Mouse (Mus musculus): ENCODE data around the gene Mrgbp.
A peak's percentile ranks its signal among the peaks of the same experiment; 100 is the strongest.

Mrgbp gene

DNA sequence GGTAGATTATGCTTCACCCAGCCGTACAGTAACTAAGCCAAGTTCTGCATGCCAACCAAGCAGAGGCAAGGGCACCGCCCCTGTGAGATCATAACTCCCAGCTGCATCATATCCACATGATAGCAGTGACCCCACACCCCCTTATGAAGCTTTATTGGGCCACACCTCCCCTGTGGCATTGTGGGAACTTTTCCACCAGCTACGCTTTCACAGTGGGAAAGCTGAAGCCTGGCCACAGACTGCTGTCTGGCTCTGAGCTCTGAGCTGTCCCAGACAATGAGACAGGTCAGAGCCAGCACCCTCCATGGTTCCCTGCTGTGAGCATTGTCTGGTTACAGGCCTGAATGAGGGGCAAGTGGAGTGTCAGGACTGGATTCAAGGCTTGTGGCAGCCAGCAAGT lies at the start of gene Mrgbp:
TSS of gene Mrgbp (plus strand) at position 303 of the 400 bp plus-strand sequence.
- no peak for DNase-seq (ENCODE audit: low spot score)

DNA sequence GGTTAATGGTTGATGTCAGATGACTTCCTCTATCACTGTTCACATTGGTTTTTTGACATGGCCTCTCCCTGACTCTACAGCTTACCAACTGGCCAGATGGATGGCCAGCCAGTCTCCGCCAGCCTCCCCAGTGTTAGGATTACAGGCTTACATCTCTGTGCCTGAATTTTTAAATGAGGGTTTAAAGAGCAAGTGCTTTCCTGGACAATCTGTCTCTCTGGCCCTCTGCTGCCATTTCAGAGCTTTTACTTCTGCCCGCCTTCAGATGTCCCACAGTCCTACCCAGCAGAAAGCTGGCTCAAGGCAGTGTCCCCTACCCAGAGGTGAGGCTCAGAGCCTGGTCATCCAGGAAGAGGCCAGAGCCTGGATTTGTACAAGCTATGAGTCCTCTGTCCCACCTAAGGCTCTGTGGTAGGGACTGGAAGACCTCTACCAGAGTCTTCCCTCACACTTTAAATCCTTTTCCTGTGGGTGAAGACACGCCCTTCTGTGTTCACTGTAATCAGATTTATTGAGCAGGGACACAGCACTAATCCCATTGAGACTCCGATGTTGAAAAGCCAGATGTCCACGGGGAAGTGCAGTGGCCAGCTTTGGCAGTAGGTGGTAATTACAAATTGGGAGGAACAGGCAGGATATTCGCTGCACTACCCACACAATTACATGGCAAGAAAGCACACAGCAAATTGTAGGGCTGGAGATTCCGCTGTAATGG lies 49.3 kb upstream of the Mrgbp start:
- no peak for DNase-seq (ENCODE audit: low spot score)

- no peak for DNase-seq (ENCODE audit: low spot score)
These were observed 48.6 kb upstream of the Mrgbp start for GRCm38 (mm10) chr2:180532386-180532995.

DNA sequence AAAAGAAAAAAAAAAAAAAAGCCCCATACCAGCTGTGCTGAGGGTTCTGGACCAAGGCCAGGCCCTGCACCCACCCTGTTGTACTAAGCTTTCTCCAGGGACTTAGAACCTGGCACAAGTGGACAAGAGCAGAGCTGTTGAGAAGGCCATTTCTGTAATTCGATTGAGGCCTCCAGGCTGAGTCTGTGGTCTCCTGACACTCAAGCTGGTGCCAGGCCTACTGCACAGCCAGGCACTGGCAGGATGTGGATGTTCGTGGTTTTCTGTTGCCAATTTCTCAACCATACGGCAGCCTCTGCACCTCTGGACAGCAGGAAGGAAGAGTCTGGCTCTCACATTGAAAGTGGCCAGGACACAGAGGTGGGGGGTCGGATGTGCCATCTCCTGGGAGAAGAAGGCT lies 47.9 kb upstream of the Mrgbp start:
- DNase-seq (ENCODE audit: low spot score), result no peak

GRCm38 (mm10) chr2:180543675-180544074 lies 37.4 kb upstream of the Mrgbp start:
- DNase-seq (ENCODE audit: low spot score), result no peak

DNA sequence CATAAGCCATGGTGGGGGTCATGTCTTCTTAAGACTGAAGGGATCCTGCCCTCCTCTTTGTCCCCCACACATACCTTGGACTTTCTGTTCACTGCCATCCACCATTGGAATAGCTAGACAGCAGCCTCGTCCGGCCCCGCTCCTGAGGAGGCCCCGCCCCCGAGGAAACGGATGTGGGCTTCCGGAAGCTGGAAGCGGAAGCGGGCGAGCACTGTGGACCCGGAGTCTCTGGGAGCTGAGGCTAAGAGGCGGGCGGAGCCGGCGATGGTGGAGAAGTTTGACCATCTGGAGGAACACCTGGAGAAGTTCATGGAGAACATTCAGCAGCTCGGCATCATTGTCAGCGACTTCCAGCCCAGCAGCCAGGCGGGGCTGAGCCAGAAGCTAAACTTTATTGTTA lies 36.1 kb upstream of the Mrgbp start:
- DNase-seq (ENCODE audit: low spot score), result no peak

- no peak for DNase-seq (ENCODE audit: low spot score)
These were observed 33.6 kb upstream of the Mrgbp start for GRCm38 (mm10) chr2:180547384-180548106.

GRCm38 (mm10) chr2:180552340-180552739 lies 28.8 kb upstream of the Mrgbp start:
- DNase-seq (ENCODE audit: low spot score), result no peak

GRCm38 (mm10) chr2:180555219-180555618 lies 25.9 kb upstream of the Mrgbp start:
- DNase-seq (ENCODE audit: low spot score), result no peak

- no peak for DNase-seq (ENCODE audit: low spot score)
These were observed 24.6 kb upstream of the Mrgbp start for GRCm38 (mm10) chr2:180556470-180556869.

- no peak for DNase-seq (ENCODE audit: low spot score)
These were observed 20.9 kb upstream of the Mrgbp start for GRCm38 (mm10) chr2:180560245-180560644.

GRCm38 (mm10) chr2:180562146-180562545 lies 19.0 kb upstream of the Mrgbp start:
- no peak for DNase-seq (ENCODE audit: low spot score)

DNA sequence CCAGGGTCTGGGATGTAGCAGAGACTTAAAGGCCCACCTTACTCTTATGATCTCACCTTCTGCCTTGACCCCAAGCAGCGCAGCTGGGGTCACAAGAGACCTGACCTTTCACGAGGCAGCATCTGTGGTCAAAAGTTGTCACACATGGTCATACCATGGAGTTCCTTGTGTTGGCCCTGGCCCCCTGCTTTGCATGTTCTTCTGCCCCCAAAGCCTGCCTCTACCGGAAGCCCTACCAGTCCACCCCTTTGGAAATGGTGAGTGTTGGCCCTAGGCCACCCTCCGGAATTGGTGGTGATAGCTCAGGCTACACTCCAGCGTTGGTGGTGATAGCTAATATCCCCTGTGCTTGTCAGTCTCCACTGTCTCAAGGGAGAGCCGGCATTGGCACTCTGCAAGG lies 17.8 kb upstream of the Mrgbp start:
- no peak for DNase-seq (ENCODE audit: low spot score)

DNA sequence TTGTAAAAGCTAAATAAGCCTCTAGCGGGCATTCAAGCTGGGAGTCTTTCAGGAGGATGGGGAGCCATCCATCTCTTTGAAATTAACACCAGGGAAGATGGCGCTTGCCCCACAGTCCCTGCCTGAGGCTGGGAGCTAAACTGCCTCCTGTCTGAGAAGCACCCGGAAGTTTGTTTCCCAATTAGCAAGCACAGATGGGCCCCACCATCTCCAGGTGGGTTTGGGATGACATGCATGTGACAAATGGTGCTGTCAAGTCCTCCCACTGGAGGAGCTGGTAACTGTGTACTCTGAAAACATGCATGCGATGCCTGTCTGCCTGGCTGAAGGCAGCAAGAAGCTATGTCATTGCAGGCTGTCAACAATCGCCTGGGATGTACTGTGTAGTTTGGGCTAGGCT lies 17.3 kb upstream of the Mrgbp start:
- DNase-seq (ENCODE audit: low spot score), result no peak

DNA sequence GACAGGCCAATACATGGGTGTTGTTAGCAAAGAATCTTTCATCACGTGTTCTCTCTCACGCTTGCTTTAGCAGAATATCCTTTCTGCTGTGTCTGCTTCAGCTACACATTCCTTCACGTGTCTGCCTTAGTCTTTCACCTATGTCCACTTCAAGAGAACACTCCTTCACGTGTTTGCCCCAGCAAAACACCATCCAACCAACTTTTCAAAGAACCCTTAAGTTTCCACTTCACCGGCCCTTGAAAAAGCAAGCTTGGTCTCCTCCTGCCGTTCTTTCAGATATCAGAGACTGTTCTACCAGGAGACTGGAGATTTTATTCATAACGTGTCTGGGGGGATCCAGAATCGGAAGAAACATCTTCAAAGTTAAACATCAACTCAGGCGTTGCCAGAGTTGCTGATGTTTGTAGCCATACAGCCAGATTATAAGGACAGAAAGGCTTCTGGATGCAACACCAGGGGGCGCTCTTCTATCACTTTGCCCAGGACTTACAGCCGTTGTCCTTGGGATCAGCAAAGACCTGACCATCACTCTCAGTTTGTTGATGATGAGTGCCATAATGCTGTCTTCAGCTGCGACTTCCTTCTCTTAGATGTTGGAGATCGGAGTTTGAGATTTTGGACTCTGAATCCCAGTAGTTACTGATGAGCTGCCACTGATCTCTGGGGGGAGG lies 14.7 kb upstream of the Mrgbp start:
- DNase-seq (ENCODE audit: low spot score), result peak; percentile 42

DNA sequence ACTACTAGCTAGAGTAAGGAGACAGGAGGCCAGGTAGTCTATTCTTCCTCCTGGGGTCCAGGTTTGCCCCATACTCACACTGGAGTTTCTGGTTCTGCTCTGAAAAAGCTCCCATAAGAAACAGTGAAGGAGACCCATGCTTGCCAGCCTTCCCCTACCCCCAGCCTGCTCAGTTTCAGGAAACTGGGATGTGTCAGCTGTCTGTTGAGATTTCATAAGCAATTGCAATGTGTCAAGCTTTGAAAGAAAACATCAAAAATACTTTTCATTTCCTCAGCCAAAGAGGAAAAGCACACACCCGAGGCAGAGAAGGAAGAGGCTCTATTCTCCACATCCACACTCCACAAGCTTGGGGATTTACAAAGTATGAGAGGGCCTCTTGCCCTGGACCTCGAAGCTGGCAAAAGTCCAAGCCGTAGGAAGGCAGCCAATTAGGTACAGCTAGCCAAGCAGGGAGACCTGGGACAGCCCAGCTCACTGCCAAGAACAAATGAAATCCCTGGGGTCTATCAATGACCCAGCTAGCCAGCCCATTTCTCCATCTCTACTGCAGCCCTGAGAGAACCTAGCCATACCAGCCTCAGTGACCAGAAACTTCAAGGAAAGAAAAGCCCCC lies 12.0 kb upstream of the Mrgbp start:
- DNase-seq (ENCODE audit: low spot score), result no peak

DNA sequence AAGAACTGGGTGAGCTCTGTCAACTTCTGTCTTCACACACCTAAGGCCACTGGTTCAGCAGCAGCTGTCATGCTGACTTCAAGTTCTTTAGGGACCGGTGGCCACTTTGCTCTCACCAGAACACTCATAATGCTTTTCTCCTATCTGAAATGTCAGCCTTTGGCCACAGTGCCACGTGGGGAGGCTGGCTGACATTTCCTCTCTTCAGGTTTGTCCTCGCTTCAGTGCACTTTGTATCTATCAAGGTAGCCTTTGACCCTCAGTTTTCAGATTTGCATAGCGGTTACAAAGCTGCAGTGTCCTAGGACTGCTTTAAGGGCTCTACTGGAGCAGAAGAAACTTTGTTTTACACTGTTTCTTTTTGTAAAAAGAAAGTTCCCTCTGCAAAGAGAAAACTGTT lies 4.6 kb upstream of the Mrgbp start:
- no peak for DNase-seq (ENCODE audit: low spot score)

GRCm38 (mm10) chr2:180578686-180579085 lies 2.4 kb upstream of the Mrgbp start:
- DNase-seq (ENCODE audit: low spot score), result peak; percentile 45

DNA sequence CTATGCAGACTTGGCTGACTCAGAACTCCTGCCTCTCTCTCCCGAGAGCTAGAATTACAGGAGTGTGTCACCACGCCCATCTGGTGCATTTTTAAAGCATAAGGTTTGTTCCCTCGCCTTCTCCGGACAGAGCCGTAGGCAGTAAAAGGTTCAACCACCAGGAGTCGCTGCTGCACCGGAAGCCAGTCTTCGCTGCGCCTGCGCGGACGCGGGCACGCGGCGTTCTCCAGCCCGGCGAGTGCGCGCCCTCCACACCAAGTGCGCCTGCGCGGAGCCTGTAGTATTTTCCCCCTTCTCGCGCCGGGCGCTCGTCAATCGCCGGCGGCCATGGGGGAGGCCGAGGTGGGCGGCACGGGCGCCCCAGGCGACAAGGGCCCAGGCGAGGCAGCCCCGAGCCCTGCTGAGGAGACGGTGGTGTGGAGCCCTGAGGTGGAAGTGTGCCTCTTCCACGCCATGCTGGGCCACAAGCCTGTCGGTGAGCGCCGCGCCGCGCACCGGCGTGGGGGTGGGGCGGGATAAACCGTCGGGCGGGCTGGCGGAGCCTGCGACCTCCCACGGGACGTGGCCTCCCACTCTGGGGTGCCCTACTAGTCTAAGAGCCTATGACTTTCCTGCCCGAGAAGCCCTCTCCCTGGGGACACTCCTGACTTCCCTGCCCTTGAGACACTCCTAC lies 1.5 kb downstream of the Mrgbp start:
- peak; percentile 96 for DNase-seq (ENCODE audit: low spot score)

DNA sequence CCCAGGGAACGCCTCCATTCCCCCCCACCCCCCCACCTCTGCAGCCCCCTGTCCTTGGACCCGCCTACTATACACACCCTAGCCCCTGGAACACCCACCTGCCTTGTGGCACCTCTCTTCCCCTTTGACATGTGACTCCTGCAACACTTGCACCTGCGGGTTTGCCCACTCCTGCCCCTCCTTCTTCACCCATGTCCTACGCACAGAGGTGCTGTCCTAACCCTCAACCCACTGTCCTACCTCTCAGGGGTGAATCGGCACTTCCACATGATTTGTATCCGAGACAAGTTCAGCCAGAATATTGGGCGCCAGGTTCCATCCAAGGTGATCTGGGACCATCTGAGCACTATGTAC lies 2.0 kb downstream of the Mrgbp start:
- no peak for DNase-seq (ENCODE audit: low spot score)

DNA sequence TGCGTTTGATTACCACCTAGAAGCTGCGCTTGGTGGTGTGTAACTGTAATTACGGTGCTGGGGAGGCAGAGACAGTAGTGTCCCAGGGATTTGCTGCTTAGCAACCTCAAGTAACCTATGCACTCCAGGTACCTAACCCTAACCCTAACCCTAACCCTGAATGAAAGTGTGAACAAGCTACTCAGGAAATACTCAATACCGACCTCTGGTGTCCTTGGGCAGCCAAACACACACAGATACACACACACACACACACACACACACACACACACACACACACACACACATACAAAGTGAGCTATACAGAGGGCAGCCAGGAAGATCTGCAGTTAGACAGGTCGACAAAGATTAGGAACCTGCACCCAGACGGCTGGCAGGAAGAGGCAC lies 7.6 kb downstream of the Mrgbp start:
- DNase-seq (ENCODE audit: low spot score), result no peak
